Mouse (Mus musculus): ENCODE data around the gene Cyp2d12. TPM values are rescaled to one million over a fixed set of nuclear protein-coding genes. Genes with fewer than 3 reads are reported as not detected.
"Not testable (repeated sequence)": the region's sequence is repeated elsewhere in the genome, so short reads cannot be mapped to it uniquely, and the experiment has no call there.

Cyp2d12 gene
- not detected for total RNA-seq (2021)
- long read RNA-seq, experiment 1: 0 reads
- long read RNA-seq, experiment 2: 0 reads

DNA sequence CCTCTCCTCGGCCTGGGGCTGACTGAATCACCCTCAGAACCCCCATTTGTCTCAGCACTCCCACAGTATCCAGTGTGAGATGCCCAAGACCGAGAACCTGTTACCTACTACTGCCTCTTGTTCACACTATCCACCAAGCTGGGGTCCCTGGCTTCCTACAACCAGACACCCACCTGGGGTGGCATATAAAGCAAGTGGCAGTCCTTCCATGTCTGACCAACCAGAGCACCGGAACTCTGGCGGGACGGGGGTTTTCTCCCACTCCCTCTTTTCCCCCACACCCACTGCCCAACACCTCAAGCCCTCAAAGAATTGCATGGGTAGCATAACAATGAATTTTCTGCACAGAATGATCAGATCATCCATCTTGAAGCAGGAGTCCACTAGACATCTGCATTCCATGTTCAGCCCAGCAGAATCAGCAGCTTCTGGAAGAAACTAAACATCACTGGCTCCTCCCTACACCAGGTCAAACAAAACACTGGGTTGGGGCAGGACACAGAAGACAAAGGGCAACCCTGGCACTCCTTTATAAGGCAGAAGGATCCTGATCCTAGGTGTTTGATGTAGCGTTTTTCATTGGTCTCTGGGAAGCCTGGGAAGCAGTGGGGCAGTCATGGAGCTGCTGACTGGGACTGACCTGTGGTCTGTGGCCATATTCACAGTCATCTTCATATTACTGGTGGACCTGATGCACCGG lies at the start of gene Cyp2d12:
Cyp2d12 (plus strand) TSS at position 542 of the 700 bp plus-strand sequence.
- DNase-seq (ENCODE audit: low spot score in 2 of 2): no peak

GRCm38 (mm10) chr15:82506971-82507370 lies 47.9 kb upstream of the Cyp2d12 start:
- DNase-seq (ENCODE audit: low spot score in 2 of 2): no peak

DNA sequence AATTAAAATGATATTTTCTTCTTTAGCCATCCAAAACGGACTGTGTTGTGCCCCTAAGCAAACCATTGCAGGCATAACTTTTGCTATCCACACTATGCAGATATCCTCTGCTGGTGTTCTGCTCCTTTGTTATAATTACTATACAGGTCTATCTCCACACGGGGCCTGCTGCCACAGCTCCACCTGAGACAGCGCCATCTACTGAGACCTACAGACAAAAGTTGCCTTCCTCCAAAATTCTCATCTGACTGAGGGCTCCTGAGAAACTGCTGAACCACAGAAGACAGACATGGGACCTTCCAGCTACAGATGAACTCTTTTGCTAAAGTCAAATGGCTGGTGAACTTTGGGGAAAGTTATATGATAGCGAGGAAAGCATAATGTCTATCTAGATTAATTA lies 47.1 kb upstream of the Cyp2d12 start:
- not testable (repeated sequence) for DNase-seq (ENCODE audit: low spot score in 2 of 2)

DNA sequence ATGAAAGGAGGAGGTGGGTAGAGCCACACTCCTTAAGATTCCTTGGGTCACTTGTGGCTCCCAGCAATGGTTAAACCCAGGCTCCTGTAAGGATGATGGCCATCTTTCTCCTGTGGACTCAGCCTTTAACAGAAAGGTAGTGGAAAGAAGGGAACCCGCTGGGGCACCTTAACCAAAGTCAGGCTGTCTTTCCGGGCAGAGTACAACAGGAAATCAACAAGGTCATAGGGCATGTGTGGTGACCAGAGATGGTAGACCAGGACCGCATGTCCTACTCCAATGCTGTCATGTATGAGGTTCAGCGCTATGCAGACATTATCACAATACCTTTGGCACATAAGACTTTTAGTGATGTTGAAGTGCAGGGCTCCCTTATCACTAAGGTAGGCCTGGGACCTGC lies 45.4 kb upstream of the Cyp2d12 start:
- not testable (repeated sequence) for DNase-seq (ENCODE audit: low spot score in 2 of 2)

- not testable (repeated sequence) for DNase-seq (ENCODE audit: low spot score in 2 of 2)
These were observed 44.4 kb upstream of the Cyp2d12 start for GRCm38 (mm10) chr15:82510500-82510899.

DNA sequence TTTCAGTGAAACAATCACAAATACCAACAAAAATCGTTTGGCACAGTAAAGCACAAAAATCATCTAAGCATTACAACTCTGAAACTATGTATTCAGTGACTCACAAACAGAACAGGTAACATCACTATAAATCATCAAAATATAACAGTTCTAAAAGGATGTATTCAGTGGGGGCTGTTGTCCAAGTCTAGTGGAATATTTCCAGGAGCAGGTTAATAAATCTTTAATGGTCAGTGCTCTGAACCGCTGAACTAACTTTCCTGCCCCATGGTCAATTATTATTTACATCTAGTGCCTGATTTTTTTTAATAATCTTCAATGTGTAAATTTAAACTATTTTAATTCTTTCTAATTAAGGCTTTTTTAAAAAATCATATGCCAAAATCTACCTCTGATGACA lies 42.8 kb upstream of the Cyp2d12 start:
- not testable (repeated sequence) for DNase-seq (ENCODE audit: low spot score in 2 of 2)

DNA sequence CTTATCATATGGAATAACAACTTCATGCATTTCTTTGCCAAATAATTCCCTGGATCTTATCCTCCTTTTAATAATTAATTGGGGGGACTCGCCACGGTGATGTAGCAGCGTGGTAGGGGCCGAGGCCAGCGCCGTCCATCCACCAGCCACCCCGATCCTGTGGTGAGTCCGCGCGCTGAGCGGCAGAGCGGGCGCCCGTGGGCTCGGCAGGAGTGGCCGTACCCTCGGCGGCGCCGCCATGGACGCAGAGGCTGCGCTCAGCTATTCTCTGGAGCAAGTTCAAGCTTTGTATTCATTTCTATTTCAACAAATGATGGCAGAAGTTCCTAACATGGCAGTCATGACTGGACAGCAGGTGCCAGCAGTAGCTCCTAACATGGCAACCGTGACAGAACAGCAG lies 38.7 kb upstream of the Cyp2d12 start:
- not testable (repeated sequence) for DNase-seq (ENCODE audit: low spot score in 2 of 2)

GRCm38 (mm10) chr15:82527371-82527770 lies 27.5 kb upstream of the Cyp2d12 start:
- DNase-seq (ENCODE audit: low spot score in 2 of 2): not testable (repeated sequence)

DNA sequence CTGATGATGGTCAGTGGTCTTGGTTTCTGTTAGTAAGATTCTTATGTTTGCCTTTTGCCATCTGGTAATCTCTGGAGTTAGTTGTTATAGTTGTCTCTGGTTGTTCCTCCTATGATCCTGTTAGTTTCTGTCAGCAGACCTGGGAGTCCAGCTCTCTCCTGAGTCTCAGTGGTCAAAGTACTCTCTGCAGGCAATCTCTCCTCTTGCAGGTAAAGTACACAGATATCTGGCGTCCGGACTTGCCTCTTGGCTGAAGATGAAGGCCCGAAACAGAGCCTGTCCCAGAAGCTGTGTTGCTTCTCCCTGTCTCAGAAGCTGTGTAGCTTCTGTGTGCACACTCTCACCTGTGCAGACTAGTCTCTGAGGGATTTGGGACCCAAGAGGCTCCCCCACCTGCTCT lies 22.2 kb upstream of the Cyp2d12 start:
- not testable (repeated sequence) for DNase-seq (ENCODE audit: low spot score in 2 of 2)

DNA sequence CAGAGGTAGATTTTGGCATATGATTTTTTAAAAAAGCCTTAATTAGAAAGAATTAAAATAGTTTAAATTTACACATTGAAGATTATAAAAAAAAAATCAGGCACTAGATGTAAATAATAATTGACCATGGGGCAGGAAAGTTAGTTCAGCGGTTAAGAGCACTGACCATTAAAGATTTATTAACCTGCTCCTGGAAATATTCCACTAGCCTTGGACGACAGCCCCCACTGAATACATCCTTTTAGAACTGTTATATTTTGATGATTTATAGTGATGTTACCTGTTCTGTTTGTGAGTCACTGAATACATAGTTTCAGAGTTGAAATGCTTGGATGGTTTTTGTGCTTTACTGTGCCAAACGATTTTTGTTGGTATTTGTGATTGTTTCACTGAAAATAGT lies 11.9 kb upstream of the Cyp2d12 start:
- DNase-seq (ENCODE audit: low spot score in 2 of 2): not testable (repeated sequence)

GRCm38 (mm10) chr15:82544561-82544960 lies 10.3 kb upstream of the Cyp2d12 start:
- DNase-seq (ENCODE audit: low spot score in 2 of 2): not testable (repeated sequence)

DNA sequence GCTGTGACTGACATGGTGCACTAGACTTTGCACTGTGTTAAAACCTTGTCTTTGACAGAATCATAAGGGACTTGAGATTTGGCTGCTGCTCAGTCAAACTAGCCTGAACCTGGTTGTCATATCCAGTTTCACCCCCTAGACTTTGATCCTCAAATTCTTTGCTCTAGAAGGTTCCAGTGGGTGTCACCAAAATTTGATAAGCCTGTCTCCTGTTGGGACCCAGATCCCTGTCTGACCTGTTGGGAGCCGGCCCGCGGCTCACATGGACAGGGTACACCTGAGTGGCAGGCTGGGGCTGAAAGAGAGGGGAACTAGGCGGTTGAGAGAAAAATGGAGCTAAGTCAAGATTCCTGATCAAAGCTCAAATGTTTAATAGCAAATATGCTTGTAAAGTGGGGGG lies 7.1 kb upstream of the Cyp2d12 start:
- DNase-seq (ENCODE audit: low spot score in 2 of 2): not testable (repeated sequence)

DNA sequence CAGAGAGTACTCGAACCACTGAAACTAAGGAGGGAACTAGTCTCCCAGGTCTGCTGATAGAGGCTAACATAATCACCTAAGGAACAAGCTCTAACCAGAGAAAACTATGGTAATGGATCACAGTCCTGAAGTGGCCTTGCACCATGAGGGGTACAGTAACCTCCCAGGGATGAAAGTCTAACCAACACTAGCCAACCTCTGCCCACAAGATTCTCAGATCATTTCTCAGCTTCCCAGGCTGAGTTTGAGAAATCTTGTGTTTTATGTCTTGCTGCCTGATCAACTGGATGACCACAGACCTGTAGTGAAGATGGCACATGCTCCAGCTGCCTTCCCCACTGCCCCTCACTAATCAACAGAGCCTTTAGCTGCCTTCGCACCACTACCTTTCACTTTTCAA lies 1.7 kb upstream of the Cyp2d12 start:
- DNase-seq (ENCODE audit: low spot score in 2 of 2): not testable (repeated sequence)

DNA sequence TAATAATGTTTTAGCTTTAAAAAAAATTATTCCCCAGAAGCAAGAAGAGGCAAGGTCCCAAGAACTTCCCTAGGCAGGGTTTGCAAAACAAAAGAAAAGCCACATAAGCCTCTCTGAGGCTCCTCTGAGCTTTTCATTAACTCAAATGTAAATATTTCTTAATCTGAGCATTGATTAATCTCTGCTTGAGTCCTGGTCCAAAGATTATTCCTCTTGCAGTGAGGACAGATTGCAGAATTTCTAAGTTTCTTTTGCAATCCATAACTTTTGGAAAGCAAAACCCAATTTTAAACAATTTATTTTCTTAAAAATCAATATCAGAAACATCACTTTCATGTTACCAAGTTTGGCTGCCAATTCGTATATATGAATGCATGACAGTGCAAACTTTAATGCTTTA lies 18.0 kb downstream of the Cyp2d12 start:
- no peak for DNase-seq (ENCODE audit: low spot score in 2 of 2)

- DNase-seq (ENCODE audit: low spot score in 2 of 2): no peak
These were observed 24.2 kb downstream of the Cyp2d12 start for GRCm38 (mm10) chr15:82579071-82579470.

GRCm38 (mm10) chr15:82582621-82583020 lies 27.7 kb downstream of the Cyp2d12 start:
- no peak for DNase-seq (ENCODE audit: low spot score in 2 of 2)

Small RNAs within 50 kb of the gene (microRNA-seq; reads per million reads assigned to microRNA genes)
- gene Gm27924 (0 reads per million in 2 experiments), gene Gm28023 (0 reads per million in 2 experiments)

Other genes starting within 250 kb of the Cyp2d12 start
- gene Naga, start 216.1 kb upstream of the Cyp2d12 start, total RNA-seq (2021): 10 to 100 TPM; 29.1 to 30.2 TPM
- gene Pheta2, start 216.1 kb upstream of the Cyp2d12 start, total RNA-seq (2021): under 1 TPM; 0.23 to 0.35 TPM
- 100 to 1,000 TPM; 140 to 146 TPM for gene Smdt1, start 216.1 kb upstream of the Cyp2d12 start, total RNA-seq (2021)
- gene Ndufa6, start 200.8 kb upstream of the Cyp2d12 start, total RNA-seq (2021): 100 to 1,000 TPM; 195 to 198 TPM
- 10 to 100 TPM; 36.4 to 40.9 TPM for gene Cyp2d22, start 174.8 kb upstream of the Cyp2d12 start, total RNA-seq (2021)
- gene Cyp2d11, start 161.1 kb upstream of the Cyp2d12 start, total RNA-seq (2021): under 1 TPM in 1 of 2 experiments, not detected in 1; 0.35 TPM
- gene Cyp2d10, start 147.9 kb upstream of the Cyp2d12 start, total RNA-seq (2021): under 1 TPM in 1 of 2 experiments, not detected in 1; 0.46 TPM
- not detected for gene Cyp2d9, start 121.6 kb upstream of the Cyp2d12 start, total RNA-seq (2021)
- gene Cyp2d34, start 65.9 kb downstream of the Cyp2d12 start, total RNA-seq (2021): not detected
- gene Cyp2d40, start 209.1 kb downstream of the Cyp2d12 start, total RNA-seq (2021): not detected
- gene Cyp2d26, start 239.2 kb downstream of the Cyp2d12 start, total RNA-seq (2021): not detected